Mouse (Mus musculus) testis, adult 2 months (tissue): ENCODE measurements around the gene Cipc. TPM values are rescaled to one million over a fixed set of nuclear protein-coding genes. Genes with fewer than 3 reads are reported as not detected.

Experiments
- H3K27ac ChIP-seq: fragments of 200-500 bp; 2 replicates; pipeline ENCODE4 v1.5.1; 2012; ENCODE audit warnings: low read depth, low read length; ENCODE audit not compliant: control insufficient read depth, insufficient read depth
- H3K27me3 ChIP-seq: fragments of 200-500 bp; 2 replicates; pipeline ENCODE4 v1.6.1; 2012; ENCODE audit warnings: mild to moderate bottlenecking, low read length, moderate library complexity; ENCODE audit not compliant: control insufficient read depth, insufficient read depth
- H3K36me3 ChIP-seq: fragments of 200-500 bp; 2 replicates; pipeline ENCODE4 v1.6.1; 2012; ENCODE audit warnings: mild to moderate bottlenecking, low read length; ENCODE audit not compliant: control insufficient read depth, insufficient read depth
- H3K4me1 ChIP-seq: fragments of 200-500 bp; 2 replicates; pipeline ENCODE4 v1.6.1; 2012; ENCODE audit warnings: low read length; ENCODE audit not compliant: control insufficient read depth, insufficient read depth
- H3K4me3 ChIP-seq: fragments of 200-500 bp; 2 replicates; pipeline ENCODE4 v1.5.1; 2012; ENCODE audit warnings: low read depth, mild to moderate bottlenecking, low read length, moderate library complexity, mixed read lengths; ENCODE audit not compliant: control insufficient read depth
- CTCF ChIP-seq: fragments of 200-500 bp; IDR thresholded peaks from 2 replicates; pipeline ENCODE4 v1.5.1; 2012; ENCODE audit warnings: low read depth, mild to moderate bottlenecking, inconsistent platforms, low read length, moderate library complexity; ENCODE audit not compliant: control insufficient read depth, insufficient read depth, insufficient replicate concordance
- POLR2A ChIP-seq: fragments of 200-500 bp; IDR thresholded peaks from 2 replicates; pipeline ENCODE4 v1.6.1; 2012; ENCODE audit warnings: low read depth, mild to moderate bottlenecking, inconsistent platforms, low read length, moderate library complexity; ENCODE audit not compliant: control insufficient read depth
- polyA plus RNA-seq: library from polyadenylated mRNA; depleted of rRNA; stranded (reverse); fragments of >200 nt; gene quantifications from 2 replicates; pipeline ENCODE4 v1.2.3, GENCODE M21; 2012

Cipc gene
- polyA plus RNA-seq, 1 experiment = 42.7 TPM

DNA sequence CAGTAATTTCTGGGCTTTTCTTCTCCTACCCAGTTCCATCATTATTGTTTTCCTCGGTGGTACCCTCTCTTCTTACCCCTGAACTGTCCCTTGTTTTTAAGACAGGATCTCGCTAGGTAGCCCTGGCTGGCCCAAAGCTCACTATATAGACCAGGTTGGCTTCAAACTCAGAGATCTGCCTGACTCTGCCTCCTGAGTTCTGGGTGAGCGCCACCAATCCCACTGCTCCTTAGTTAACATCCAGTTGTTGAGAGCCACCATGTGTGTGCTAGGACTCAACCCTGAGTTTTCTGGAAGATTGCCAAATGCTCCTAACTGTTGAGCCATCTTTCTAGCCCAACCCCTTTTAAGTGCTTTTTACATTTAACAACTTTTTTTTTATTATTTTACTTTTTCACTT is 4.1 kb downstream of the Cipc start:
- TF ChIP-seq POLR2A (no peak), CTCF (no peak)
- Histone ChIP-seq H3K4me1 (peaks cover 6% of the 10 kb centered on the region), H3K4me3 (no peak overlapping the region), H3K36me3 (no peaks in the 10 kb centered on the region), H3K27me3 (no peaks in the 10 kb centered on the region), H3K27ac (no peak overlapping the region)

GRCm38 (mm10) chr12:86952331-86952850 is 5.5 kb downstream of the Cipc start:
- Histone ChIP-seq H3K4me1 (peaks cover 6% of the 10 kb centered on the region), H3K36me3 (no peaks in the 10 kb centered on the region; the same call in 1 of the 2 replicates), H3K27ac (no peak overlapping the region), H3K4me3 (no peak overlapping the region), H3K27me3 (no peaks in the 10 kb centered on the region)
- TF ChIP-seq POLR2A (no peak), CTCF (no peak)

DNA sequence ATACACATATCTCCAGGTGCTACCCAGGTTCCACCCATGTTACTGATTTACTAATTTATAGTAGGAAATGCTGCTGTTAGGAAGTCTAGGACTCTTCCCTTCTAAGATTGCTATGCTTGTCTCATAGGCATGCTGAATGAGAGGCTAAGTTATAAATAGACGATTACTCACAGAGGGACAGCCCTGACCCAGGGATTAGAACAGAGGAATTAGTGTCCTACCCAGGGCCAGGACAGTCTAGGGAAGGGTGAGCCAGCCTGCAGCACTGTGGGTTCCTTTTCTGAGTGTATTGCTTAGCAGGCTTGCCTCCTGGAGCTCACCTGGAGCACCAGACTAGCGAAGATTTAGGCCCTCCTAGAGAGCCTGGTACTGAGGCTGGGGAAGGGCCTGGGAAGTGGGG is 9.1 kb downstream of the Cipc start:
- Histone ChIP-seq H3K27me3 (no peaks in the 10 kb centered on the region), H3K4me1 (no peaks in the 10 kb centered on the region), H3K36me3 (peaks cover 2% of the 10 kb centered on the region; the same call in 1 of the 2 replicates), H3K4me3 (no peak overlapping the region), H3K27ac (no peak overlapping the region)
- no peak for TF ChIP-seq CTCF
- no peak for TF ChIP-seq POLR2A

DNA sequence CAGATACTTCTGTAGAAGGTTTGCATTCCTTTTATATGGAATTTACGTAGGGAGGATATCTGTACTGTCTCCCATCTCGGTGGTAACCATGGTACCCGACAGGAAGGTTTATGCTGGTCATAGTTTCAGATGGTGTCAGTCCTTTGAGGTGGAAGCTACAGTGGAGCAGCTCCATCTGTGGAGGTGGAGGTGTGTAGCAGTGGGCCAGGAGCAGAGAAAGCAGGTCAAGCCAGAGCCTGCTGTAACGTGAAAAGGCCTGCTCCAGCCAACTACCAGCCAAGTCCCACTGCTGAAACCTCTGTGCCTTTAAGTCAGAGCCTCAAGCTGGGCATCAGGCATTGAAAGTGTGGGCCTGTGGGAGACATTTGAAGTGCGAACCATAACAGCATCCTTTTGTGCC is 11.7 kb downstream of the Cipc start:
- H3K27ac ChIP-seq = no peak overlapping the region
- H3K36me3 ChIP-seq = peaks cover 2% of the 10 kb centered on the region; the same call in 1 of the 2 replicates
- H3K4me1 ChIP-seq = no peaks in the 10 kb centered on the region
- no peak for TF ChIP-seq CTCF
- TF ChIP-seq POLR2A = no peak
- H3K4me3 ChIP-seq = no peak overlapping the region
- H3K27me3 ChIP-seq = no peaks in the 10 kb centered on the region

DNA sequence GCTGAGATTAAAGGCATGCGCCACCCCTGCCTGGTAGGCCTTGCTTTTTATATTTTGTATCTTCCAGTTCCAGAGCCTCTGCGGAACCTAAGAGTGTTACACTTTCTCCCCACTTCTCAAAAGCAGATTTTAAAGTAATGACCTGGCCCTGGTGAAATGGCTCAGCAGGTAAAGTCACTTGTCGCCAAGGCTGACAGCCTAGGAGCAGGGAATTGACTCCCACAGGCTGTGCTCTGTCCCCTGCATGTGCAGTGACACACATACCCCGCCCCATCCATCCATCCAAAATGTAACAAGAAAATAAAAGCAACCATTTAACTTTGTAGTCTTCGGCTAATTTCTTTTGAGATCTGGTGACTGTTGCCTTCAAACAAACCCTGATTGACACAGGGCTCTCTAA is 12.8 kb downstream of the Cipc start:
- no peaks in the 10 kb centered on the region for H3K4me1 ChIP-seq
- no peaks in the 10 kb centered on the region for H3K27me3 ChIP-seq
- no peak overlapping the region for H3K27ac ChIP-seq
- TF ChIP-seq CTCF = no peak
- no peak for TF ChIP-seq POLR2A
- peaks cover 2% of the 10 kb centered on the region; the same call in 1 of the 2 replicates for H3K36me3 ChIP-seq
- H3K4me3 ChIP-seq = no peak overlapping the region

- Histone ChIP-seq H3K27ac (no peak overlapping the region), H3K27me3 (no peaks in the 10 kb centered on the region), H3K4me1 (no peaks in the 10 kb centered on the region), H3K36me3 (peaks cover 2% of the 10 kb centered on the region; the same call in 1 of the 2 replicates), H3K4me3 (no peak overlapping the region)
- TF ChIP-seq CTCF = no peak
- no peak for TF ChIP-seq POLR2A
Observed at GRCm38 (mm10) chr12:86960138-86960537, 13.3 kb downstream of the Cipc start.

DNA sequence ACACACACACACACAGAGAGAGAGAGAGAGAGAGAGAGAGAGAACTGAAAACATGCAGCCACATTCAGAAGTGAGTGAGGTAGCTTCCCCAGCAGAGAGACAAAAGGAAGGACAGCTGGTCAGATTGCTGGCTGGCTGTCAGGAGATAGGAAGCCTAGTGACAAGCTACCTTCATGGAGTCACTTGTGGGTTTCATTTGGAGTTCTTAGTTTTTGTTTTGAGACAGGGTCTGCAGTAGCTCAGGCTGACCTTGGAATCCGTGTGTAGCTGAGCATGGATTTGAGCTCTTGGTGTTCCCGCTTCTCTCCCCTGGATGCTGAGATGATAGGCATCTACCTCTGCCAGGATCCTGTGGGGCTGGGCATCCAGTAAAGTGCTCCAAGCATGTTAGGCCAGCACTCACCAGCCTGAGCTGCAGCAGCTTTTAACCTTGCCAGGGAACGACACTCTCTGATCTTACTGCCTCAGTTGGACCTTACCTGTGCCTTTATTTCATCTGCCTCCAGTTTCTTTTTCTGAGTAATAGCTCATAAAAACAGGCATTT is 14.0 kb downstream of the Cipc start:
- Histone ChIP-seq H3K27me3 (no peaks in the 10 kb centered on the region), H3K4me3 (no peak overlapping the region), H3K4me1 (no peaks in the 10 kb centered on the region), H3K36me3 (peaks cover 2% of the 10 kb centered on the region; the same call in 1 of the 2 replicates), H3K27ac (no peak overlapping the region)
- TF ChIP-seq POLR2A (no peak), CTCF (no peak)
